Mouse (Mus musculus) adrenal gland, adult 2 months (tissue): ENCODE data around the gene Zdhhc16. TPM values are rescaled to one million over a fixed set of nuclear protein-coding genes. Genes with fewer than 3 reads are reported as not detected.

Experiments used
- DNase-seq: peaks from one replicate; pipeline ENCODE4 v3.0.0; 2021
- polyA plus RNA-seq: library from polyadenylated mRNA; depleted of rRNA; stranded (reverse); fragments of >200 nt; gene quantifications from 2 replicates; pipeline ENCODE4 v1.2.3, GENCODE M21; 2012; rRNA removed
- total RNA-seq, 2 experiments: library from RNA; stranded (reverse); gene quantifications; 2 replicates each; pipeline ENCODE4 v1.2.3; 2021

The Zdhhc16 gene
- total and polyA plus RNA-seq, 3 experiments = 26.0 to 73.6 (median 26.2) TPM

GRCm38 (mm10) chr19:41987206-41987605, 53.9 kb downstream of the Zdhhc16 start:
- DNase-seq = no peak

DNA sequence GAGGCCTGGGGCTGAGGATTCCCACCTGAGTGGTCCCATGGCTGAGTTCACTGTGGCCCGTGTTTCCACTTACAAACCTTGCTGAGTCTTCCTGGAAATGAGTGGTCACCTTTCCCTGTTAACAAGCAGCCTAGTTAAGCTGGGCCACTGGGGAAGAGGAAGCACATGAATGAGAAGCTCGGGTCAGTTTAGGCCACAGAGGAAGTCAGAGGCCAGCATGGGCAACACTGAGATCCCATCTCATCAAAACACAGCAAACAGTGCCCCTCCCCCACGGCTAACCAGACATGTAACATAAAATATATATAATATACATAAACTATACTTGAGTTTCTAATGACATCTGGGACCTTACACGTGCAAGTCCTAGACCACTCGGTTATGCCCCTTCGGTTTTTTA, 56.5 kb downstream of the Zdhhc16 start:
- DNase-seq = no peak

GRCm38 (mm10) chr19:41991926-41992477, 58.7 kb downstream of the Zdhhc16 start:
- DNase-seq = no peak

DNA sequence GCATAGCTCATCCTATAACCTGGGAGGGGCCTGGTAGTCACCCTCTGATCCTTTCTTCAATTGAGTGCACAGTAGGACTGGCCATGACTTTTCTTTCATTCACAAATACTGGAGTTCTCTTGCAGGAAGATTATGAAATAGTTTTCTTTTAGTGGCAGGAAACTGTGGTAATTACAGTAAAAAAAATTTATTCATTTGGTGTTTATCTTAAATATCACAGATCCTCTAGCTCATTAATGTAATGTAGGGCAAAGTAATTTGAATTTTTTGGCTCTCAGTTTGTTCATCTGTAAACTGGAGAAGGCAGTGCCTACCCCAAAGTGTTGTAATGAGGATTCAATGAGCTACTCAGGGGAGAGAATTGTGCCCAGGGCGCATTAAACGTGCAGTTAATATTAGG, 59.7 kb downstream of the Zdhhc16 start:
- no peak for DNase-seq

DNA sequence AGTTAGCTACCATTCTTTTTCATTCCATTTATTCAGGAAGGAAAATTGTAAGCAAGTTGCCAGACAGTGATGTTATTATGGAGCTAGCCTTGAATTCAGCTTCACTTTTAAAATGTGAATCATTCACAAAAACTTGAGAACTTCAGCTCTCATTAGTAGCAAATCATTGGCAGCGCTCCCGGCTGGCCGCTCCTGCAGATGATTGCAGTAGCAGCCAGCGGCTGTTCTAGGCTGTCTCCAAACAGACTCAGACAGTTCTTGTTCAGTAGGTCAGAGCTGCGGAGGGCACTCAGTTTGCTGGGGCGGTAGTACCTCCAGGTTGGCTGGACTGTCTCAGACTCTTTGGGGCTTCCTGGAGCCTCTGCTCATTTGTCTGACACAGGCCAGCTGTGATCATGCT, 60.2 kb downstream of the Zdhhc16 start:
- peak; percentile 89 for DNase-seq

Other genes with a start within 250 kb of the Zdhhc16 start
- 10 to 100 TPM in 1 of 2 experiments, 1 to 10 TPM in 1; 2.9 to 18.1 TPM for gene Slit1, start 189.8 kb upstream of the Zdhhc16 start, total RNA-seq
- gene Slit1, start 189.8 kb upstream of the Zdhhc16 start, polyA plus RNA-seq = 11.9 and 17.9 TPM in 2 replicates
- 1 to 10 TPM; 3.5 to 5.2 TPM for gene Arhgap19, start 131.4 kb upstream of the Zdhhc16 start, total RNA-seq
- gene Arhgap19, start 131.4 kb upstream of the Zdhhc16 start, polyA plus RNA-seq = 0.83 TPM in 2 replicates
- 10 to 100 TPM in 1 of 2 experiments, 1 to 10 TPM in 1; 3.8 to 10.8 TPM for gene Frat1, start 103.5 kb upstream of the Zdhhc16 start, total RNA-seq
- gene Frat1, start 103.5 kb upstream of the Zdhhc16 start, polyA plus RNA-seq = 9.7 and 14.7 TPM in 2 replicates
- 1 to 10 TPM; 1.2 to 2.6 TPM for gene Frat2, start 85.3 kb upstream of the Zdhhc16 start, total RNA-seq
- gene Frat2, start 85.3 kb upstream of the Zdhhc16 start, polyA plus RNA-seq = 5.5 and 6.7 TPM in 2 replicates
- gene Rrp12, start 37.3 kb upstream of the Zdhhc16 start, total RNA-seq = 10 to 100 TPM; 13.9 to 15.2 TPM
- gene Rrp12, start 37.3 kb upstream of the Zdhhc16 start, polyA plus RNA-seq = 4.3 and 6.6 TPM in 2 replicates
- 100 to 1,000 TPM; 804 to 889 TPM for gene Pgam1, start 21.6 kb upstream of the Zdhhc16 start, total RNA-seq
- 521 and 639 TPM in 2 replicates for gene Pgam1, start 21.6 kb upstream of the Zdhhc16 start, polyA plus RNA-seq
- gene Exosc1, start 57 bp upstream of the Zdhhc16 start, total RNA-seq = 10 to 100 TPM; 28.2 to 31.9 TPM
- 6.9 and 9.4 TPM in 2 replicates for gene Exosc1, start 57 bp upstream of the Zdhhc16 start, polyA plus RNA-seq
- 10 to 100 TPM; 15.9 to 22.0 TPM for gene Mms19, start 47.7 kb downstream of the Zdhhc16 start, total RNA-seq
- 48.3 and 49.2 TPM in 2 replicates for gene Mms19, start 47.7 kb downstream of the Zdhhc16 start, polyA plus RNA-seq
- 10 to 100 TPM; 12.8 to 21.1 TPM for gene Ubtd1, start 48.3 kb downstream of the Zdhhc16 start, total RNA-seq
- gene Ubtd1, start 48.3 kb downstream of the Zdhhc16 start, polyA plus RNA-seq = 29.3 and 31.3 TPM in 2 replicates
- gene Ankrd2, start 102.5 kb downstream of the Zdhhc16 start, total RNA-seq = under 1 TPM; 0.35 to 0.61 TPM
- 0.16 and 0.27 TPM in 2 replicates for gene Ankrd2, start 102.5 kb downstream of the Zdhhc16 start, polyA plus RNA-seq
- 1 to 10 TPM; 3.7 to 8.0 TPM for gene Hoga1, start 112.1 kb downstream of the Zdhhc16 start, total RNA-seq
- gene Hoga1, start 112.1 kb downstream of the Zdhhc16 start, polyA plus RNA-seq = 1.5 and 1.6 TPM in 2 replicates
- under 1 TPM; 0.55 to 0.75 TPM for gene 4933411K16Rik, start 118.8 kb downstream of the Zdhhc16 start, total RNA-seq
- gene 4933411K16Rik, start 118.8 kb downstream of the Zdhhc16 start, polyA plus RNA-seq = 0.09 and 0.12 TPM in 2 replicates
- gene Morn4, start 152.9 kb downstream of the Zdhhc16 start, total RNA-seq = 10 to 100 TPM in 1 of 2 experiments, 1 to 10 TPM in 1; 7.5 to 15.5 TPM
- gene Morn4, start 152.9 kb downstream of the Zdhhc16 start, polyA plus RNA-seq = 10.6 and 13.0 TPM in 2 replicates
- 10 to 100 TPM; 62.3 to 69.9 TPM for gene Pi4k2a, start 157.0 kb downstream of the Zdhhc16 start, total RNA-seq
- 43.7 and 44.5 TPM in 2 replicates for gene Pi4k2a, start 157.0 kb downstream of the Zdhhc16 start, polyA plus RNA-seq
- 100 to 1,000 TPM in 1 of 2 experiments, 10 to 100 TPM in 1; 78.6 to 101 TPM for gene Avpi1, start 195.6 kb downstream of the Zdhhc16 start, total RNA-seq
- gene Avpi1, start 195.6 kb downstream of the Zdhhc16 start, polyA plus RNA-seq = 82.3 and 112 TPM in 2 replicates
- gene Marveld1, start 213.9 kb downstream of the Zdhhc16 start, total RNA-seq = 10 to 100 TPM; 30.0 to 56.7 TPM
- gene Marveld1, start 213.9 kb downstream of the Zdhhc16 start, polyA plus RNA-seq = 76.2 and 87.1 TPM in 2 replicates
- gene Zfyve27, start 230.5 kb downstream of the Zdhhc16 start, total RNA-seq = 10 to 100 TPM; 43.6 to 47.9 TPM
- 37.6 and 49.2 TPM in 2 replicates for gene Zfyve27, start 230.5 kb downstream of the Zdhhc16 start, polyA plus RNA-seq